Mouse (Mus musculus) heart, postnatal 0 days (tissue): ENCODE results near the gene Gfpt2.

ENCODE experiments used
- CTCF ChIP-seq: IDR thresholded peaks from 2 replicates; pipeline ENCODE4 v1.5.1; 2016; ENCODE audit warnings: antibody characterized with exemption, control low read depth, low read depth
- EP300 ChIP-seq: IDR thresholded peaks from 2 replicates; pipeline ENCODE4 v1.6.1; 2016; ENCODE audit warnings: antibody characterized with exemption, low read depth

GRCm38 (mm10) chr11:49831980-49832379, 38.0 kb downstream of the Gfpt2 start:
- no peak for TF ChIP-seq CTCF
- TF ChIP-seq EP300: no peak
